Mouse (Mus musculus): ENCODE measurements around the gene Sh2d4b. TPM values are rescaled to one million over a fixed set of nuclear protein-coding genes. Genes with fewer than 3 reads are reported as not detected.

Gene Sh2d4b
- polyA plus RNA-seq, 1 experiment from 2014 or later, result 0.89 TPM

DNA sequence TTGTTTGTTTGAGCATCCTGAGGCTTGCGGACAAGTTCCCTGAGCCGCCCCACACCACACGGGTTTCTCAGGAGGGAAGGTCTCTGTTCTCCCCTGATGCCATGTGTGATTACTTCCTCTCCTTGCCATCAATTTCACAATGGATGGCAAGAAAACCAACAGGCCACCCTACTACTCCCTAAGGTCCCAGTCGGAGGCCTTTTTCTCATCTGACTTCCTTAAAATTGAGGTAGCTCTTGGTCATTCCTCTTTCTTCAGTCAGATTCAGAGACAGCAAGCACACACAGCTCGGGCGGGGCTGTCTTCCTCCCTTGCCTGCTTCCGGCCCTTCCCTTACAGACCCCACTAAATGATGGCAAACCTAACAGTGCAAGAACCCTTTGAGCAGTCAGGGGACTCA, 26.5 kb upstream of the Sh2d4b start:
- no peak overlapping the region for H3K4me2 ChIP-seq (ENCODE audit: low read length)
- WGBS, result 85% methylated on average over 7 of the region's 7 CpGs
- H3K36me3 ChIP-seq (ENCODE audit: control insufficient read depth, insufficient read depth, low read length), result peaks cover 10% of the 10 kb centered on the region; the same call in 1 of the 2 replicates
- no peak overlapping the region for H3K27ac ChIP-seq (replicated peaks in 1 of 2; ENCODE audit: control insufficient read depth in 1 of 2, insufficient read depth in 1 of 2, low read depth in 2 of 2, low read length in 2 of 2)
- no peak for ATAC-seq (ENCODE audit: insufficient number of reproducible peaks, insufficient read depth, low FRiP score, low read depth)
- no peaks in the 10 kb centered on the region for H3K27me3 ChIP-seq (ENCODE audit: control insufficient read depth, insufficient read depth, low read length)
- H3K9ac ChIP-seq (ENCODE audit: low read length), result no peak overlapping the region
- H3K4me3 ChIP-seq (ENCODE audit: control insufficient read depth in 1 of 2, insufficient read depth in 1 of 2, low read depth in 1 of 2, low read length in 2 of 2), result no peak overlapping the region
- H3K9me3 ChIP-seq (ENCODE audit: control insufficient read depth, low read length), result no peaks in the 10 kb centered on the region
- peaks cover 14 to 25% of the 10 kb centered on the region in 2 experiments for H3K4me1 ChIP-seq (ENCODE audit: control insufficient read depth in 2 of 2, insufficient read depth in 2 of 2, low read length in 2 of 2)

DNA sequence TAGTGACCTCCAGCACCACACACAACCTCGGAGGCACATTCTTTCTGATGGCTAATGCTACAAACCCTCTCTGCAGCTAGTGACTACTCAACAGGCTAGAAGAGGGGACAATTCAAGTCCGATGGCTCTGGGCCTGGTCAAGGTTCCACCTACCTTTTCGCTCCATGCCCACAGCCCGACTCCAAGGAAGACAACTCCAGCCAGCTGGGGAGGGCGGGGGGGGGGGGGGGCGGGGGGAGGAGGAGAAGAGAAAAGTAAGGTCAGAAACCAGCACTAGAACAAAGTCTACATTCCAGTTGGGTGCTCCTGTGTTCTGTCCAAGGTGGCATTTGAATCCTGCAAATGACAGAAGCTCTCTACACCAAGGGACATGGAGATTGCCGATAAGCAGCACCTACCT, 25.4 kb upstream of the Sh2d4b start:
- no peak overlapping the region for H3K4me2 ChIP-seq (ENCODE audit: low read length)
- ATAC-seq (ENCODE audit: insufficient number of reproducible peaks, insufficient read depth, low FRiP score, low read depth), result no peak
- no peak overlapping the region for H3K9ac ChIP-seq (ENCODE audit: low read length)
- H3K4me1 ChIP-seq (ENCODE audit: control insufficient read depth in 2 of 2, insufficient read depth in 2 of 2, low read length in 2 of 2), result peaks cover 15 to 25% of the 10 kb centered on the region in 2 experiments
- H3K27ac ChIP-seq (replicated peaks in 1 of 2; ENCODE audit: control insufficient read depth in 1 of 2, insufficient read depth in 1 of 2, low read depth in 2 of 2, low read length in 2 of 2), result no peak overlapping the region
- no peaks in the 10 kb centered on the region for H3K27me3 ChIP-seq (ENCODE audit: control insufficient read depth, insufficient read depth, low read length)
- H3K9me3 ChIP-seq (ENCODE audit: control insufficient read depth, low read length), result no peaks in the 10 kb centered on the region
- H3K36me3 ChIP-seq (ENCODE audit: control insufficient read depth, insufficient read depth, low read length), result peaks cover 15% of the 10 kb centered on the region
- WGBS, result 55% methylated on average over 5 of the region's 7 CpGs
- H3K4me3 ChIP-seq (ENCODE audit: control insufficient read depth in 1 of 2, insufficient read depth in 1 of 2, low read depth in 1 of 2, low read length in 2 of 2), result no peak overlapping the region

DNA sequence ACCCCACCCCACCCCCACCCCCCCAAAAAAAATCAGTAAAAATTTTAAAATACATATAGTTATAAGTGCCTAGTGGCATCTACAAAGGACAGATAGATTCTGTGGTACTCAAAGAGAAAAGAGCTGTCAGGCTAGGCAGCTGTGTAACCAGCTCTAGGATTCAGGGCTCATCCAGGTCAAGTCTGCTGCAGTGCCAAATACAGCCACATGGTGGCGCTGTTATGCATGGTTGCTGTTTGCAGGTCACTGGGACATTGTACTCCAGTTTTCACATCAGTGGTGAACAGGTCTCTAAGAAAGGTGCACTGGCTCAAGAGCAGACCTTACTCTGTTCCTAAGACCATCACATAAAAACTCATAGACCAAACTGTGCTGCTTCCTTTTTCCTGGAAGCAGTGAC, 24.6 kb upstream of the Sh2d4b start:
- no peaks in the 10 kb centered on the region for H3K9me3 ChIP-seq (ENCODE audit: control insufficient read depth, low read length)
- WGBS, result 0% methylated on average over 1 of the region's 1 CpGs
- H3K27me3 ChIP-seq (ENCODE audit: control insufficient read depth, insufficient read depth, low read length), result no peaks in the 10 kb centered on the region
- no peak overlapping the region for H3K4me2 ChIP-seq (ENCODE audit: low read length)
- H3K36me3 ChIP-seq (ENCODE audit: control insufficient read depth, insufficient read depth, low read length), result peaks cover 24% of the 10 kb centered on the region
- no peak overlapping the region for H3K27ac ChIP-seq (replicated peaks in 1 of 2; ENCODE audit: control insufficient read depth in 1 of 2, insufficient read depth in 1 of 2, low read depth in 2 of 2, low read length in 2 of 2)
- H3K9ac ChIP-seq (ENCODE audit: low read length), result no peak overlapping the region
- H3K4me3 ChIP-seq (ENCODE audit: control insufficient read depth in 1 of 2, insufficient read depth in 1 of 2, low read depth in 1 of 2, low read length in 2 of 2), result no peak overlapping the region
- peaks cover 15 to 25% of the 10 kb centered on the region in 2 experiments for H3K4me1 ChIP-seq (ENCODE audit: control insufficient read depth in 2 of 2, insufficient read depth in 2 of 2, low read length in 2 of 2)
- ATAC-seq (ENCODE audit: insufficient number of reproducible peaks, insufficient read depth, low FRiP score, low read depth), result no peak

DNA sequence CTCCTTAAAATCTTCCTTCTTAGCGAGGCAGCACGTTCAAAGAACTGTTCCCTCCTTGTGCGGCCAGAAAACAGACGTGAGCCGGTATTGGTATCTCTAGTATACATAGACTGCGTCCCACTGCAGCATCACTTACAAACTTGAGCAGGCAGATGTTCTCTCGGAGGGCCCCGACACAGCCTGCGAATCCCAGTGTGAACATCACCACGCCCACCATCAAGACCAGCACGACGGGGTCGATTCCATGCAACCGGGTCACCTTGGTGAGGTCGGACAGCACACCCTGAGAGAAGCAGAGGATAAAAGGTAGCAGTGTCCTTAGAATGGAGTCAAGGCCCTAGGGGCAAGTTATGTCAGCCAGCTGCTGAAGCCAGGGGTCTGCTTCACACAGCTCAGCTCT, 23.6 kb upstream of the Sh2d4b start:
- H3K27ac ChIP-seq (replicated peaks in 1 of 2; ENCODE audit: control insufficient read depth in 1 of 2, insufficient read depth in 1 of 2, low read depth in 2 of 2, low read length in 2 of 2), result no peak overlapping the region
- no peaks in the 10 kb centered on the region for H3K27me3 ChIP-seq (ENCODE audit: control insufficient read depth, insufficient read depth, low read length)
- H3K36me3 ChIP-seq (ENCODE audit: control insufficient read depth, insufficient read depth, low read length), result peaks cover 28% of the 10 kb centered on the region
- no peak for ATAC-seq (ENCODE audit: insufficient number of reproducible peaks, insufficient read depth, low FRiP score, low read depth)
- no peak overlapping the region for H3K9ac ChIP-seq (ENCODE audit: low read length)
- no peak overlapping the region for H3K4me2 ChIP-seq (ENCODE audit: low read length)
- WGBS, result 92% methylated on average over 14 of the region's 15 CpGs
- no peaks in the 10 kb centered on the region for H3K9me3 ChIP-seq (ENCODE audit: control insufficient read depth, low read length)
- H3K4me1 ChIP-seq (ENCODE audit: control insufficient read depth in 2 of 2, insufficient read depth in 2 of 2, low read length in 2 of 2), result peaks cover 15 to 25% of the 10 kb centered on the region in 2 experiments
- H3K4me3 ChIP-seq (ENCODE audit: control insufficient read depth in 1 of 2, insufficient read depth in 1 of 2, low read depth in 1 of 2, low read length in 2 of 2), result no peak overlapping the region

- Histone ChIP-seq H3K4me2 (ENCODE audit: low read length) (no peak overlapping the region), H3K9ac (ENCODE audit: low read length) (no peak overlapping the region), H3K9me3 (ENCODE audit: control insufficient read depth, low read length) (no peaks in the 10 kb centered on the region), H3K4me1 (ENCODE audit: control insufficient read depth in 2 of 2, insufficient read depth in 2 of 2, low read length in 2 of 2) (peaks cover 15 to 22% of the 10 kb centered on the region in 2 experiments), H3K4me3 (ENCODE audit: control insufficient read depth in 1 of 2, insufficient read depth in 1 of 2, low read depth in 1 of 2, low read length in 2 of 2) (no peak overlapping the region), H3K27ac (replicated peaks in 1 of 2; ENCODE audit: control insufficient read depth in 1 of 2, insufficient read depth in 1 of 2, low read depth in 2 of 2, low read length in 2 of 2) (no peak overlapping the region), H3K36me3 (ENCODE audit: control insufficient read depth, insufficient read depth, low read length) (peaks cover 36% of the 10 kb centered on the region), H3K27me3 (ENCODE audit: control insufficient read depth, insufficient read depth, low read length) (no peaks in the 10 kb centered on the region)
- ATAC-seq (ENCODE audit: insufficient number of reproducible peaks, insufficient read depth, low FRiP score, low read depth), result no peak
- 46% methylated on average over 8 of the region's 8 CpGs for WGBS
These were observed 22.8 kb upstream of the Sh2d4b start for GRCm38 (mm10) chr14:40915838-40916237.

GRCm38 (mm10) chr14:40914701-40915100, 21.6 kb upstream of the Sh2d4b start:
- H3K4me2 ChIP-seq (ENCODE audit: low read length), result no peak overlapping the region
- H3K27me3 ChIP-seq (ENCODE audit: control insufficient read depth, insufficient read depth, low read length), result no peaks in the 10 kb centered on the region
- WGBS, result 57% methylated on average over 3 of the region's 3 CpGs
- peaks cover 47% of the 10 kb centered on the region for H3K36me3 ChIP-seq (ENCODE audit: control insufficient read depth, insufficient read depth, low read length)
- no peak overlapping the region for H3K4me3 ChIP-seq (ENCODE audit: control insufficient read depth in 1 of 2, insufficient read depth in 1 of 2, low read depth in 1 of 2, low read length in 2 of 2)
- H3K9ac ChIP-seq (ENCODE audit: low read length), result no peak overlapping the region
- H3K9me3 ChIP-seq (ENCODE audit: control insufficient read depth, low read length), result no peaks in the 10 kb centered on the region
- H3K27ac ChIP-seq (replicated peaks in 1 of 2; ENCODE audit: control insufficient read depth in 1 of 2, insufficient read depth in 1 of 2, low read depth in 2 of 2, low read length in 2 of 2), result peak overlapping the region in 1 of 2 experiments; percentile 16; a peak in 1 of 4 replicates
- H3K4me1 ChIP-seq (ENCODE audit: control insufficient read depth in 2 of 2, insufficient read depth in 2 of 2, low read length in 2 of 2), result peaks cover 15 to 22% of the 10 kb centered on the region in 2 experiments
- ATAC-seq (ENCODE audit: insufficient number of reproducible peaks, insufficient read depth, low FRiP score, low read depth), result peak; percentile 68

- Histone ChIP-seq H3K36me3 (ENCODE audit: control insufficient read depth, insufficient read depth, low read length) (peaks cover 57% of the 10 kb centered on the region), H3K27ac (replicated peaks in 1 of 2; ENCODE audit: control insufficient read depth in 1 of 2, insufficient read depth in 1 of 2, low read depth in 2 of 2, low read length in 2 of 2) (no peak overlapping the region), H3K9ac (ENCODE audit: low read length) (no peak overlapping the region), H3K4me1 (ENCODE audit: control insufficient read depth in 2 of 2, insufficient read depth in 2 of 2, low read length in 2 of 2) (peaks cover 15 to 18% of the 10 kb centered on the region in 2 experiments), H3K4me3 (ENCODE audit: control insufficient read depth in 1 of 2, insufficient read depth in 1 of 2, low read depth in 1 of 2, low read length in 2 of 2) (no peak overlapping the region), H3K27me3 (ENCODE audit: control insufficient read depth, insufficient read depth, low read length) (no peaks in the 10 kb centered on the region), H3K9me3 (ENCODE audit: control insufficient read depth, low read length) (no peaks in the 10 kb centered on the region), H3K4me2 (ENCODE audit: low read length) (no peak overlapping the region)
- no peak for ATAC-seq (ENCODE audit: insufficient number of reproducible peaks, insufficient read depth, low FRiP score, low read depth)
- WGBS, result 59% methylated on average over 6 of the region's 6 CpGs
These were observed 20.6 kb upstream of the Sh2d4b start for GRCm38 (mm10) chr14:40913709-40914108.

- H3K27me3 ChIP-seq (ENCODE audit: control insufficient read depth, insufficient read depth, low read length), result no peaks in the 10 kb centered on the region
- H3K4me1 ChIP-seq (ENCODE audit: control insufficient read depth in 2 of 2, insufficient read depth in 2 of 2, low read length in 2 of 2), result peaks cover 19 to 21% of the 10 kb centered on the region in 2 experiments
- no peak for ATAC-seq (ENCODE audit: insufficient number of reproducible peaks, insufficient read depth, low FRiP score, low read depth)
- no peak overlapping the region for H3K9ac ChIP-seq (ENCODE audit: low read length)
- H3K4me3 ChIP-seq (ENCODE audit: control insufficient read depth in 1 of 2, insufficient read depth in 1 of 2, low read depth in 1 of 2, low read length in 2 of 2), result no peak overlapping the region
- H3K27ac ChIP-seq (replicated peaks in 1 of 2; ENCODE audit: control insufficient read depth in 1 of 2, insufficient read depth in 1 of 2, low read depth in 2 of 2, low read length in 2 of 2), result no peak overlapping the region
- H3K36me3 ChIP-seq (ENCODE audit: control insufficient read depth, insufficient read depth, low read length), result peaks cover 78% of the 10 kb centered on the region
- H3K4me2 ChIP-seq (ENCODE audit: low read length), result no peak overlapping the region
- H3K9me3 ChIP-seq (ENCODE audit: control insufficient read depth, low read length), result no peaks in the 10 kb centered on the region
These were observed 18.5 kb upstream of the Sh2d4b start for GRCm38 (mm10) chr14:40911529-40911928.
